Mouse (Mus musculus) adipocyte (in vitro differentiated cells): ENCODE measurements around the gene Lrrc66.

ENCODE experiments used
- DNase-seq: peaks from one replicate; pipeline ENCODE4 v3.0.0-alpha.2; 2016; ENCODE audit warnings: low spot score

The Lrrc66 gene

GRCm38 (mm10) chr5:73556733-73557425 lies 75.4 kb downstream of the Lrrc66 start:
- DNase-seq, result no peak
